Mouse (Mus musculus) kidney, postnatal 10 days (tissue): ENCODE data around the gene Cep57l1.
"Not testable (repeated sequence)": the region's sequence is repeated elsewhere in the genome, so short reads cannot be mapped to it uniquely, and the experiment has no call there.

Experiments
- DNase-seq: peaks from one replicate; pipeline ENCODE4 v3.0.0; 2021; ENCODE audit warnings: mixed read lengths

Cep57l1 gene

DNA sequence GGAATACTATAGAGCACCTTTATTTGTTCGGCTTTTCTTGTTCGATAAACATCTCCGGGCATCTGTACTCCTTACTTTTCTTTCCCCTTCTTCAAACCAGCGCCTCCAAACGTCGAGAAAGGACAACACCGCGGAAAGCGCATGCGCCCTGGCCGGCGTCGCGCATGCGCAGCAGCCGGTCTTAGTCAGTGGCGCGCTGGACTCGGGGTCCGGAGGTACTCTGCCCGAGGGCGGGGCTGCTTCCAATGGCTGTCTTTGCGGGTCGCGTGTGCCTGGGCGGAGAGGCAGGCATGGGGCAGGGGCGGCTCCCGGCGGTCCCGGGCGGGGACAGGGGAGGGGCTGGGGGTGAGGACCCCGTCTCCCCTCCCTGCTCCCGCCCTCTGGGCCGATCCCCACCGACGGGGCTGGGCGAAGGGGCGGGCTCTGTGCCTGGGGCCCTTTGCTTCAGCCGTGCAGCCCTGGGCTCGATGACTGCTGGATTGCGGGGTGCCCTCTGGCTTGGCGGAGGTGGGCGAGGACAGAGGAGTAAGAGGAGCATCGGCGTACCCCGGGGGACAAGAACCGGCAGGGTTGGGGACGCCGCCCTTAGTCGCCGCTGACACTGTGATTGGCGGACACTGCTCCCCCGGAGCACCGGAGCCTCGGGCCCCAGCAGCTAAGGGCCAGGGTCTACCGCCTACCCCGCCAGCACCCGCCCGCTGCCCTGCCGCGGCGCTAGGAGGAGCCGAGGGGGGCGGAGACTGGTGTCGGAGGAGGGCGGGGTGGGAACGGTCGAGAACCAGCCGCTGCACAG lies at the start of gene Cep57l1, which contains the start of gene Sesn1:
Gene Cep57l1, minus strand, starts transcription at position 101 of the 793 bp plus-strand sequence.
Gene Sesn1, plus strand, starts transcription at position 165 of the 793 bp plus-strand sequence.
- peak; percentile 97 for DNase-seq

- DNase-seq = no peak
Measured at GRCm38 (mm10) chr10:41848721-41849120, 39.0 kb upstream of the Cep57l1 start.

GRCm38 (mm10) chr10:41847737-41848136 lies 38.1 kb upstream of the Cep57l1 start:
- DNase-seq = no peak

DNA sequence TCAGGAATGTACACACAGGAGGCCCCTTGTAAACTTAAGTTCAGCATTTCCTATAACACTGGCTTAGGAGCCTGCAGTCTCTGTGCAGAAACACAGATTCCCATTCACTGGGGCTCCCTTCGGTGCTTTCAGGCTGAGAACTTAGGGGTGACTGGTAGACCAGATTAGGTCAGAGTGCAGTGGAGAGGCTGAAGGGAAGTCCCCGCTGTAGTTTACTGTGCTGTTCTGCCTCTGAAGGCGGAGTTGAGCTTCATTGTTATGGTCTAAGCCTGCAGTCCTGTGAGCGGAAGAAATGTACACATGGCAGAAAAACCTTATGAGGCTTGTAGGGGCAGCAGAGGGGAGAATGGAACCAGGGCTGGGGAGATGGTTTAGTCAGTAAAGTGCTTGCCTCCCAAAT lies 29.2 kb upstream of the Cep57l1 start:
- DNase-seq = no peak

GRCm38 (mm10) chr10:41834131-41834530 lies 24.5 kb upstream of the Cep57l1 start:
- DNase-seq = no peak

GRCm38 (mm10) chr10:41832191-41832590 lies 22.5 kb upstream of the Cep57l1 start:
- no peak for DNase-seq

- DNase-seq = peak; percentile 80
Measured at GRCm38 (mm10) chr10:41830851-41831522, 21.3 kb upstream of the Cep57l1 start.

- DNase-seq = no peak
Measured at GRCm38 (mm10) chr10:41830445-41830844, 20.8 kb upstream of the Cep57l1 start.

GRCm38 (mm10) chr10:41829980-41830379 lies 20.3 kb upstream of the Cep57l1 start:
- no peak for DNase-seq

GRCm38 (mm10) chr10:41829191-41829590 lies 19.5 kb upstream of the Cep57l1 start:
- no peak for DNase-seq

GRCm38 (mm10) chr10:41827784-41828183 lies 18.1 kb upstream of the Cep57l1 start:
- DNase-seq = no peak

- no peak for DNase-seq
Measured at GRCm38 (mm10) chr10:41826526-41827116, 16.9 kb upstream of the Cep57l1 start.

DNA sequence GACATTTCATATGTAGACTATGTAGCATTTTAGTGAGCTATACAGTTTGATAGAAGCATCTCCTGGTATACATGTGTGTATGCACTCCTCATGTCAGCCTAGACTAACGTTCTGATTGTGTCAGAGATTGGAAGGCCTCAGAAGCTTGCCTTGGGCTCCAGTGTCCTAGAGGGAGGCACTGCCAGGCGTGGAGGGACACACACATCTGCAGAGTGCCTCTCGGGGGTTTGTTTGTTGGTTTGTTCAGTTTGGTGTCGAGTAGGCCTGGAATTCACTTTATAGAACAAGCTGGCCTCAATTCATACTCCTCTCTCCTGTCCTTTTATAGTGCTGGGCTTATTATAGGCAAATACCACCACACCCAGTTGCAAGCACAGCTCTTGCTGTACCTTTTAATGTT lies 16.3 kb upstream of the Cep57l1 start:
- DNase-seq = no peak

DNA sequence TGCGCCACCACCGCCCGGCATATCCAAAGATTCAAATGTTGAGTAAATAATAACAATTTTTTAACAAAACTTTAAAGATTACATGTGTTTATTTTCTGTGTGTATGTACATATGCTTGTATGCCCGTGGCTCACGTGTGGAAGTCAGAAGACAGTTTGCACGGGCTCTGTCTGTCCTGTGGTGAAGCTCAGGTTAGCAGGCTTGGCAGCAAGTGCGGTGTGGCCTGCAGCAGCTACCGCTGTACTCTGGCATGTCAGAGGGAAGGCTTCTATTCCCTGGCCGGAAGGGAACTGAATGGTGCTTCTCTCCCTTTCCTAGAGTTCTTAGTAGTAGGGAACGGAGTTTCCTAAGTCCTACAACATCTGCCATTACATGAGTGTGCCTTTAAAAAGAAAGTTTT lies 15.4 kb upstream of the Cep57l1 start:
- DNase-seq = no peak

GRCm38 (mm10) chr10:41823916-41824315 lies 14.2 kb upstream of the Cep57l1 start:
- DNase-seq = no peak

- not testable (repeated sequence) for DNase-seq
Measured at GRCm38 (mm10) chr10:41823282-41823675, 13.6 kb upstream of the Cep57l1 start.

DNA sequence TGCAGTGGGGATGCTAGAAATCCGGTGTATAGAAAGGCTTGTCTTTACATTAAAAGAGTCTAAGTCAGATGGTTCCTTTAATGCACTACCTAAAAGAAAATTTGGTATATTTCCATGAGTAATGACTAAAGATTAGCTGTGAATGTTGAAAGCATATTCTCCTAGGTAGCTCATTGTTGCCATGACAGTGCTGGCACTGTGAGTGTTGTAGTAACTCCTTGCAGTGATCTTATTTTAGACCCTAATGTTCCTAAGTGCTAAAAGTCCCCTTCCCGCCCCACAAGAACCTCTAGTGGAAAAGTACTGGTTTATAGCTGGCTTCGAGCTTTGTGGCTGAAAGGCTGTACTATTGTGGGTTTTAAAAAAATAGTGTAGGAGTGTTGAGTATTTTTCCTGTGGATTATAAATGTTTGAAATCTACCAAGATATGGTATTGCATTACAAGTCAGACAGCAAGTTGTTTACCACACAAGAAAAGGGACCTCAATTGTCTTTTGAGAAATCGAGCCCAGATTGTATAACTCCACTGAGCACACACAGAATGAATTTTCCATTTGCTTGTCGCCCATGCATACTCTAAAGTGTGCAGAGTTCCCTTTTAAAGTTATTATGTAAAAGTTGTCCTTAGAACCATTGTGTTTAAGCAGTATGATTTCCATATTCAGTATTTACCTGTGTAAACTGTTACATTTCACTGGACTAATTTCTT lies 13.1 kb upstream of the Cep57l1 start:
- no peak for DNase-seq

DNA sequence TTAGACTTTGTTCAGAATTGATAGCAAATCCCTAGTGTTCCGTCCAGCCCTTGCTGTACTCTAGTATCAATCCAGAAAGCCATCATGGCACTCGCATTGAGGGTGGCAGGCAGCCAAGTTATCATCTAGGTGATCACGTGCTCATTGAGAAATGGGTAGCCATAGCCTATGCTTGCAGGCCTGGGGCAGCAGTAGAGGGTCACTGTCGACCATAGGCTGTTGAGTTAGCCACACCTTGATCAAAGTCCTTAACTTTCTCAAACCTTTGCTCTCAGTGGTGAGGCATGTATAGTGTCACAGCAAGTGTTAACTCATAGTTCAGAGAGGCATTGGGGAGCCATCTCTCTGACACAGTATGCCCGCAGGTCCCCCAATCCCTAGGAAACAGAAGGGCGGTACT lies 11.5 kb upstream of the Cep57l1 start:
- no peak for DNase-seq

- DNase-seq = no peak
Measured at GRCm38 (mm10) chr10:41820401-41820800, 10.7 kb upstream of the Cep57l1 start.

DNA sequence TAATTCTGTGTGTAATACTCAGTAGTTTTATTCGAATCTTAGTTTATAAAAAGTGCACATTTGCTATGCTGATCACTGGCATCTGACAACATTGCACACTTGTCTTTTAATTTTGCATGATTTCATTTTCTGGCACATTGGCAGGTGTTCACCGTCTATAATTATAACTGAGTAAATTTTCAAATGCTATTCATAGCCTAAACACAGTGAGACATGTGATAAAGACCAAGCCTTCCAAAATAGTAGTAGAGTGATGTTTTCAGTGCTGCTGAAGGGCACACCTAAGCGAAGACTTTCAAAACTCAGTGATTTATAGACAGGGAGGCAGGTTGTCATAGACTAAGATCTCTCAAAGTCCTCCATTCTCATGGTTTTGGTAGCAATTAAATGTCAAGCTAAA lies 9.6 kb upstream of the Cep57l1 start:
- no peak for DNase-seq

GRCm38 (mm10) chr10:41818733-41819070 lies 9.0 kb upstream of the Cep57l1 start:
- DNase-seq = not testable (repeated sequence)

DNA sequence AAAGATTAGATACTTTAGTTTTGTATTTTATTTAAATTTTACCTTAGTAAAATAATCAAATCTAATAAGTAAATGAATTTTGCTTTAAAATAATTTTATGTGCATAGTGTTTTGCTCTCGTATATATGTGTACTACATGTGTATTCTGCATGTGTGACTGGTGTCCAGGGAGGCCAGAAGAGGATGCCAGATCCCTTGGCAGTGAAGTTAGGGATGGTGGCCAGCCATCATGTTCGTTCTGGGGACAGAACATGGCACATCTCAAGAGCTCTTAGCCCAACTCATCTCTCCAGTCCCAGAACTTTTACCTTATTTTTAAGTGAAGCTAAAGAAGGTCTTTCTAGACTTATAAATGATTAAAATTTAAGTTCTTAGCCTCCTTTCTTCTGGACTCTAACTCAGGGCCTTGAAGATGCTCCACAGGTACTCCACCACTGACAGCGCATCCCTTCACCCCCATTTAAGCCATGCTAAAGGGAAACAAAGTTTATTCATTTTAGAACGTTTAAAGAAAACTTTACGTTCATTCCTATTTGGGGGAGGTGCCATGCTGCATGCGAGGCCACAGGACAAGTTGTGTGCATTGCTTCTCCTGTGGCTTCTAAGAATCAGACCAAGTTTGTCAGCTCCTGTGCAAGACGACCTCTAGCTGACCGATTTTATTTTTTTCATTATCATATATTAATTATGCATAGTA lies 8.5 kb upstream of the Cep57l1 start:
- no peak for DNase-seq

DNA sequence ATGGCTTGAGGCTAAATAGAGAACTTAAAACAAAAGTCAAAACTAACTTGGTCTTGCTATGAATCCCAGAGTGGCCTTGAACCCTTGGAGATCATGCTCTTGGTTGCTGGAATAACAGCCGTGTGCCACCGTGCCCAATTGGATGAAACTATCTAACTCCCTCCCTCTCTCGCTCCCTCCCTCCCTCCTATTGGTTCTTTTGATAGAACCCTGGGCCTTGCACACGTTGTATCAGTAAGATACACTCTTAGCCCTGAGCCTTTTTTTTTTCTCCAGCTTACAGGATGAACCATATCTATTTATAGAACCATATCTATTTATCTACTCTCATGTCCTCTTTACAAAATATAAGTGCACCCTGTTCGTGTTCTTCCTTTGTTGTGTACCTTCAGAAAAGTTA lies 6.8 kb upstream of the Cep57l1 start:
- no peak for DNase-seq
